Mouse (Mus musculus) forebrain, postnatal 0 days (tissue): Measurements from ENCODE around the gene Caskin2. TPM values are rescaled to one million over a fixed set of nuclear protein-coding genes. Genes with fewer than 3 reads are reported as not detected.

Experiments used
- ATAC-seq: fragments of 200-750 bp; cut with Nextera tagmentation; 2 replicates; pipeline ENCODE4 v1.8.0; 2017; ENCODE audit warnings: mild to moderate bottlenecking, moderate library complexity
- DNase-seq: peaks from one replicate; pipeline ENCODE4 v3.0.0-alpha.2; 2015
- H3K27ac ChIP-seq: fragments of 300-500 bp; sonication (generic); 2 replicates; pipeline ENCODE4 v1.5.1; 2014; ENCODE audit warnings: low read depth, mild to moderate bottlenecking, antibody characterized with exemption, low read length, moderate library complexity, mixed read lengths
- H3K27me3 ChIP-seq: fragments of 300-500 bp; sonication (generic); 2 replicates; pipeline ENCODE4 v1.6.1; 2014; ENCODE audit warnings: mild to moderate bottlenecking, low read length, mixed read lengths; ENCODE audit not compliant: insufficient read depth
- H3K36me3 ChIP-seq: fragments of 300-500 bp; sonication (generic); 2 replicates; pipeline ENCODE4 v1.6.1; 2014; ENCODE audit warnings: mild to moderate bottlenecking, moderate library complexity; ENCODE audit not compliant: insufficient read depth
- H3K4me1 ChIP-seq: fragments of 300-500 bp; sonication (generic); 2 replicates; pipeline ENCODE4 v1.6.1; 2014; ENCODE audit warnings: antibody characterized with exemption; ENCODE audit not compliant: insufficient read depth
- H3K4me2 ChIP-seq: fragments of 300-500 bp; sonication (generic); 2 replicates; pipeline ENCODE4 v1.6.1; 2014; ENCODE audit warnings: low read depth, mild to moderate bottlenecking, moderate library complexity
- H3K4me3 ChIP-seq: fragments of 300-500 bp; sonication (generic); 2 replicates; pipeline ENCODE4 v1.5.1; 2014; ENCODE audit warnings: low read depth, low read length, mixed read lengths
- H3K9ac ChIP-seq: fragments of 300-500 bp; sonication (generic); 2 replicates; pipeline ENCODE4 v1.6.1; 2014; ENCODE audit warnings: mild to moderate bottlenecking
- H3K9me3 ChIP-seq: fragments of 300-500 bp; sonication (generic); 2 replicates; pipeline ENCODE4 v1.6.1; 2016; ENCODE audit warnings: low read length
- CTCF ChIP-seq: sonication (generic); IDR thresholded peaks from 2 replicates; pipeline ENCODE4 v1.5.1; 2016; ENCODE audit warnings: antibody characterized with exemption, control low read depth, low read depth
- WGBS: fragments of 180-500 bp; shearing (Covaris S2); extraction: QIAGEN DNeasy Blood & Tissue Kit; methylation state at CpG from one replicate; pipeline ENCODE4 v1.1.7; 2014; 5-methylcytosine and 5-hydroxymethylcytosine counted together
- polyA plus RNA-seq: library from polyadenylated mRNA; unstranded; fragments of >200 nt; fragmentation: Nextera tagmentation; extraction: Ambion mirVana; gene quantifications from 2 replicates; pipeline ENCODE4 v1.2.1, GENCODE M21; 2015
- total RNA-seq: library from RNA; depleted of rRNA; stranded (reverse); fragments of >200 nt; gene quantifications from 2 replicates; pipeline ENCODE4 v1.2.3, GENCODE M21; 2014

The Caskin2 gene
- total and polyA plus RNA-seq, 2 experiments from 2014 or later, result 6.1 to 14.7 TPM

DNA sequence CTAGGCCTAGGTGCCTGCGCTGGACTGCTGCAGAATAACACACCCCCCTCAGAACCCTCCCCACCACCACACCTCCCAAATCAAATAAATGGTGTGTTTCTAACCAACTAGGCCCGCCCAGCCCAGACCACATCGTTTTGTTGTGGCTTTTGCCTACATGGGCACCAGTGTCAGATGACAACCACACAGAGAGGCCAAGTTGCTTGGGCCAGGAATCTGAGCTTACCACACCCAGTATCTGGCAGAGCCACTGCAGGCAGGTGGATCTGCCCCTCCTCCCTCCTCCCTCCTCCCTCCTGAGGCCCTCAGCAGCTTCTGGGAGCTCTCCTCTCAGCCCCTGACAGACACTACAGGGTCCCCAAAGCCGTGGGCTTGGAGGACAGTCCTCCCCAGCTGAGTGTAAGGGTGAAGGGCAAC lies 25.5 kb upstream of the Caskin2 start:
- DNase-seq, result no peak
- WGBS, result 47% methylated on average over 4 of the region's 4 CpGs
- no peak for ATAC-seq

DNA sequence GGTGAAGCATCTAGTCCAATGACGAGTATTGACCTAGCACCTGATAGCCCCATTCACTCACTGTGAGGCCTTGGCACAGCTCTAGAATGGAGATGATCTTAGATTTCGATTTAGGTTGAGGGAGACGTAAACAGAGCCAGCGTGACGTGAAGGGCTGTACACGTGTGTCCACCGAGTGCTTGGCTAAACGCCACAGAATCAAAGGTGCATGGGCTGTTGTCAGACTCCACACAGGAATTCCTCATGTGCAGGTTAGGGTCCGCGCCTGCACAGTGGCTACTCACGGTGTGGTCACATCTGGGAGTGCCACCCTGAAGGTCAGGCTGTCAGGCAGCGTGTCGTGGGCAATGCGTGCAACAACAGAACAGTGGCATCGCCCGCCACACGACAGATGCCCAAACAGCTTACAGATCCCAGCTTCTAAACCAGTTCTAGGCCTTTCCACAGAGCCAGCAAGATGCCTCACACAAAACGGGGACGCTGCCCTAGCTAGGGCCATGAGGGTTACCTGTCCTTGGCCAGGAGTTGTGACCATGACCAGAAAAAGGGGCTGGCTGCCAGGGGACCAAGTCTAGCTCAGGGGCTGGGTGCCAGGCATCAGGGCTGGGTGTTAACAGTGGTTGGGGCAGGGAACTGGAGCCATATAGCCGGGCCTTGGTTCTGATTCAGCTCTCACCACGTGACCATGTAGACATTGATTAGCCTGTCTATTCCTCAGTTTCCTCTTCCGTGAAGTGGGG lies 24.3 kb upstream of the Caskin2 start:
- WGBS, result 92% methylated on average over 22 of the region's 22 CpGs
- DNase-seq, result no peak
- Histone ChIP-seq H3K4me2 (no peak overlapping the region), H3K4me3 (no peak overlapping the region), H3K4me1 (no peaks in the 10 kb centered on the region), H3K36me3 (no peaks in the 10 kb centered on the region), H3K9ac (no peak overlapping the region), H3K27ac (no peak overlapping the region), H3K9me3 (no peaks in the 10 kb centered on the region), H3K27me3 (no peaks in the 10 kb centered on the region)
- no peak for TF ChIP-seq CTCF
- no peak for ATAC-seq

More for the DNA sequence above, 25.5 kb upstream of the Caskin2 start:
- H3K36me3 ChIP-seq, result no peaks in the 10 kb centered on the region
- H3K27me3 ChIP-seq, result no peaks in the 10 kb centered on the region
- TF ChIP-seq CTCF, result no peak
- H3K4me1 ChIP-seq, result no peaks in the 10 kb centered on the region
- H3K27ac ChIP-seq, result no peak overlapping the region
- no peak overlapping the region for H3K4me2 ChIP-seq
- no peaks in the 10 kb centered on the region for H3K9me3 ChIP-seq
- no peak overlapping the region for H3K4me3 ChIP-seq
- H3K9ac ChIP-seq, result no peak overlapping the region

DNA sequence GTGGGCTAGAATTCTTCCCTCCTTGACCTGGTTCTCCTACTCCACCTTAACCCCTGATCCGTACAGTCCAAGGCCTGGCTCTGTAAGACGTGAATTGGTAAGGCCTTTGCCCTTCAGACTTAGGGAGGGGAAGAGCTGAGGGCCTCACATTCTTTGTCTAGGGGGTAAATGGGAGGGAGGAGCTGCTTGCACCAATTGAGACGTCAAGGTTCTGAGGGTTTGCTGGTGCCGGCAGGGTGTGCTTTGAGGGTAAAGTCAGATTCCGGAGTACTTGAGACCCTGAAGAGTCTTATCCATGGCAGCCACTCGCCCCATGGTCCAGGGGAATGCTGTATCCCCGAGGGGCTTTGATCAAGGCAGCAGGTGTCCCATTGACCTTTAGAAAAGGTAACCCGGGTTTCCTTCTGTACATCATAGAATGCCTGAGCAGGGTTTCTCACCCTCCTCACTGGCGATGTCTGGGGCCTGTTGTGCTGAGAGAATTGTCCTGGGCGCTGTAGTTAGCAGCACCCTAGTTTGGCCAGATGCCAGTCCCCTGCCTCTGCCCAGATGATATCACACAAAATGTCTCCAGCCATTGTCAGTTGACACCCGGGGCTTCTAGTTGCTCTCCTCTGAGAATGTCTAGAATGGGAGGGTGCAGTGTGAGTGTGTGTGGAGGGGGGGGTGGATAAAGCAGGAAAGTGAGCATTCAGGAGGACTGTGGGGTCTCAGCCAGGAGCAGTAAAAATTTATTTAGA lies 23.4 kb upstream of the Caskin2 start:
- no peak overlapping the region for H3K4me2 ChIP-seq
- WGBS, result 39% methylated on average over 11 of the region's 11 CpGs

DNA sequence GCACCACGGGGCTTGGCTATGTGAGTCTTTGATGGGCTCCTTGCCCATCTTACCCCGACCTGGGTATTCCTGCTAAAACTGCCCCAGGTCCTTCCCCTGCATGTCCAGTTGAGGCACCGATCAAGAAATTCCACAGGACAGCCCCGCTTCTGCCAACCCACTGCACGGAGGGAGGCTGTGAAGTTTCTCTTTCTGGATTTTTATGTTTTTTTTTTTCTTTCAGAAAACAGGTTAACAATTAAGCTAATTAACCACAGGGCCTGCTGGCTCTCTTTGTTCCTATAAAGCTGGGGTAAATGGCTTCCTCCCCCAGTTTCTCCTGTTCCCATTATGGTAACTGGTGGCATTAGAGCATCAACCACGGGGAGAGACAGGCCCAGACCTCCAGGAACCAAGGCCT lies 20.6 kb upstream of the Caskin2 start:
- Histone ChIP-seq H3K36me3 (no peaks in the 10 kb centered on the region), H3K9ac (no peak overlapping the region), H3K4me2 (no peak overlapping the region), H3K27me3 (peaks cover 7% of the 10 kb centered on the region; the same call in 1 of the 2 replicates), H3K27ac (no peak overlapping the region), H3K4me1 (no peaks in the 10 kb centered on the region), H3K4me3 (no peak overlapping the region), H3K9me3 (no peaks in the 10 kb centered on the region)
- 51% methylated on average over 6 of the region's 6 CpGs for WGBS
- ATAC-seq (no peak), DNase-seq (no peak)
- TF ChIP-seq CTCF, result no peak

More for the DNA sequence above, 23.4 kb upstream of the Caskin2 start:
- H3K27ac ChIP-seq, result no peak overlapping the region
- no peaks in the 10 kb centered on the region for H3K27me3 ChIP-seq
- no peaks in the 10 kb centered on the region for H3K9me3 ChIP-seq
- DNase-seq (no peak), ATAC-seq (no peak)
- no peak for TF ChIP-seq CTCF
- H3K36me3 ChIP-seq, result no peaks in the 10 kb centered on the region
- H3K4me3 ChIP-seq, result no peak overlapping the region
- H3K9ac ChIP-seq, result no peak overlapping the region
- no peaks in the 10 kb centered on the region for H3K4me1 ChIP-seq

DNA sequence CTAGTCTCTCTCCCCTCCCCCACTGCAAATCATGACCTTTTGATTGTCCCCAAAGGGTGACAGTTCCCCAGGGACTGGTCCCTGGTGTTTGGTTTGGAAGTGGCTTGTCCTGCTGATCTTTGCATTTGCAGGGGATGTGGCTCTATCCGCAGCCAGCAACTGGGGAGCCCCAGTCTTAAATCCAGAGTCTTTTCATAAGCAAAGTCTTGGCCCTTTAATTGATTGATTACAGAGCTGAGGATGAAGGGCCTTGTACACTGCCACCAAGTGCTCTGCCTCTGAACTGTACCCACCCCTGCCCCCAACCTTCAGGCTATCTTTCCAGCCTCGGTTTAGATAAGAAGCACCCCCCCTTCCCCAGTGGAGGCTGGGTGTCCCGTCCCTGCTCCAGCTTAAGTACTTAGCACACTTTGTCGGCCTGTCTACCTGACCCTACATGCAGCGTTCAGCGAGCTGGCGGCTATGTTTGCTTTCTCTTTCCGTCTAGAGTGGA lies 19.6 kb upstream of the Caskin2 start:
- no peak overlapping the region for H3K27ac ChIP-seq
- DNase-seq (no peak), ATAC-seq (no peak)
- H3K36me3 ChIP-seq, result no peaks in the 10 kb centered on the region
- no peak overlapping the region for H3K9ac ChIP-seq
- H3K9me3 ChIP-seq, result no peaks in the 10 kb centered on the region
- no peaks in the 10 kb centered on the region for H3K4me1 ChIP-seq
- H3K4me3 ChIP-seq, result no peak overlapping the region
- H3K27me3 ChIP-seq, result peaks cover 7% of the 10 kb centered on the region; the same call in 1 of the 2 replicates
- no peak for TF ChIP-seq CTCF
- H3K4me2 ChIP-seq, result no peak overlapping the region
- 26% methylated on average over 8 of the region's 8 CpGs for WGBS

DNA sequence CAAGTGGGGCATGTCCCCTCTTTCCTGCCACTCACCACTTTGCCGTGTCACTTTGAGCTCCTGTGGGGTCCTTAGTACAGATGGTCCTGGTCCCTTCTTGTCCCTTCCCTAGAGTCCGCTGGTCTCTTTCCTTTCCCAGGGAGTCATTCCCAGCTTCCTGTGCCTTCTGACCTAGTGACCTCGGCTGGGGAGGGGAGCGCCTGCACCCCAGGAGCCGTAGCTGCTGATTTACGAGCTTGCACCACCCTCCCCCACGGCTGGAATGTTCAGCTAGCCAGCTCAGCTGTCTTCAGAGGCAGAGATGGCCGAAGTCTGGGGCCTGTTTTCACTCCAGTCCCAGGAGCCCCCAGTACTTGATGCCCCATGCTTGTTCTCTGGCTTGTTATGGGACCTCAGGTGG lies 19.1 kb upstream of the Caskin2 start:
- Histone ChIP-seq H3K9ac (no peak overlapping the region), H3K4me2 (no peak overlapping the region), H3K4me1 (no peaks in the 10 kb centered on the region), H3K27me3 (peaks cover 7% of the 10 kb centered on the region), H3K36me3 (no peaks in the 10 kb centered on the region), H3K4me3 (no peak overlapping the region), H3K27ac (no peak overlapping the region), H3K9me3 (no peaks in the 10 kb centered on the region)
- ATAC-seq (no peak), DNase-seq (no peak)
- TF ChIP-seq CTCF, result no peak
- 28% methylated on average over 8 of the region's 8 CpGs for WGBS

DNA sequence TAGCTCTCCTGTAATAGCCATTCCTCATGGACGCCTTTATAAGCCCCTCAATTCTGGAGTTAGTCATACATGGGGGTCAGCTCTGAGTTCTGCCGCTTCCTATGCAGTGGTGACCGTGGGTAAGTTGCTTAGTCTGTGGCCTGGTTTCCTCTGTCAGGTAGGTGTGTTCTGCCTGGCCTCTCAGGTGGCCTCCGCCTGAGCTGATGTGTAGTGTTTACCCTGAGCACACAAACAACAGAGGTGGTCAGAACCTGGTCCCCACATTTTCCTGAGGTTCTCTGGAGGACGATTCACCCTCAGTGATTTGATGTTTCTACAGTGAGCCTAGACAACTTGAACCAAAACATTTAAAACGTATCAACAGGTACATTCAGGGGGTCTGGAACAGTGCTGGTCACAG lies 18.6 kb upstream of the Caskin2 start:
- ATAC-seq (no peak), DNase-seq (no peak)
- Histone ChIP-seq H3K36me3 (no peaks in the 10 kb centered on the region), H3K4me2 (no peak overlapping the region), H3K9ac (no peak overlapping the region), H3K27me3 (peaks cover 7% of the 10 kb centered on the region), H3K27ac (no peak overlapping the region), H3K4me3 (no peak overlapping the region), H3K9me3 (no peaks in the 10 kb centered on the region), H3K4me1 (no peaks in the 10 kb centered on the region)
- no peak for TF ChIP-seq CTCF
- WGBS, result 76% methylated on average over 6 of the region's 6 CpGs
